Mouse (Mus musculus) forebrain, embryonic 16.5 days (tissue): ENCODE measurements around the gene Fam189a2. TPM values are rescaled to one million over a fixed set of nuclear protein-coding genes. Genes with fewer than 3 reads are reported as not detected.

ENCODE experiments used
- ATAC-seq: fragments of 200-750 bp; cut with Nextera tagmentation; 2 replicates; pipeline ENCODE4 v1.8.0; 2017; ENCODE audit warnings: mild to moderate bottlenecking, moderate library complexity
- H3K27ac ChIP-seq: fragments of 300-500 bp; sonication (generic); 2 replicates; pipeline ENCODE4 v1.5.1; 2014; ENCODE audit warnings: low read length, control low read depth
- H3K27me3 ChIP-seq: fragments of 300-500 bp; sonication (generic); replicated peaks from 2 replicates; pipeline ENCODE4 v1.6.1; 2014; ENCODE audit warnings: low read length; ENCODE audit not compliant: control insufficient read depth, insufficient read depth
- H3K36me3 ChIP-seq: fragments of 300-500 bp; sonication (generic); 2 replicates; pipeline ENCODE4 v1.6.1; 2014; ENCODE audit not compliant: control insufficient read depth, insufficient read depth
- H3K4me1 ChIP-seq: fragments of 300-500 bp; sonication (generic); replicated peaks from 2 replicates; pipeline ENCODE4 v1.6.1; 2014; ENCODE audit warnings: low read length; ENCODE audit not compliant: control insufficient read depth, insufficient read depth
- H3K4me2 ChIP-seq: fragments of 300-500 bp; sonication (generic); 2 replicates; pipeline ENCODE4 v1.6.1; 2014; ENCODE audit warnings: mild to moderate bottlenecking, low read length, control low read depth
- H3K4me3 ChIP-seq: fragments of 300-500 bp; sonication (generic); replicated peaks from 2 replicates; pipeline ENCODE4 v1.5.1; 2014; ENCODE audit warnings: mild to moderate bottlenecking, low read length, control low read depth
- H3K9ac ChIP-seq: fragments of 300-500 bp; sonication (generic); replicated peaks from 2 replicates; pipeline ENCODE4 v1.6.1; 2014; ENCODE audit warnings: low read depth, low read length, control low read depth
- H3K9me3 ChIP-seq: fragments of 300-500 bp; sonication (generic); 2 replicates; pipeline ENCODE4 v1.6.1; 2016; ENCODE audit warnings: low read length; ENCODE audit not compliant: control insufficient read depth
- WGBS: fragments of 180-500 bp; shearing (Covaris S2); extraction: QIAGEN DNeasy Blood & Tissue Kit; methylation state at CpG from one replicate; pipeline ENCODE4 v1.1.7; 2014; 5-methylcytosine and 5-hydroxymethylcytosine counted together
- polyA plus RNA-seq: library from polyadenylated mRNA; unstranded; fragments of >200 nt; fragmentation: Nextera tagmentation; extraction: Ambion mirVana; gene quantifications from 2 replicates; pipeline ENCODE4 v1.2.1, GENCODE M21; 2015

Fam189a2 gene
- polyA plus RNA-seq, 1 experiment from 2014 or later, result 1.1 TPM

DNA sequence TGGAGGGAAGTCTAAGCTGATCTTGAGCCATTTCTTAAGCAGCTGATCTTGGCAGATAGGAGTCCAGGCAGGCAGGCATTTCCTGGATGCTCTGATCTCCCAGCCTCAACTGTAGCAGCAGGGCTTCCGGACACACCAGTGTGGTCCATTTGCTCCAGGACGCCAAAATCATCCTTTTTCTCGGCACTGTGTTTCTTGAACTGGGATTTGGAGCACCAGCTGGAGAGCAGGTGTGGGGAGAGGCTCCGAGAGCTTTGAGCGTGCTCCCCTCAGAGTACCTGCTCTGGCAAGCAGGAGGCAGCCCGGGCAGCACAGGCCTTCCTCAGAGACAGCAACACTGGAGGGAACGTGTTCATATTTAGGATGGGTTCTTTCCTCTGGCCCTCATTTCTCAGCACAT, 87.9 kb downstream of the Fam189a2 start:
- WGBS, result 94% methylated on average over 7 of the region's 7 CpGs
- Histone ChIP-seq H3K9me3 (no peaks in the 10 kb centered on the region), H3K27me3 (no peaks in the 10 kb centered on the region), H3K36me3 (peaks cover 16% of the 10 kb centered on the region), H3K4me2 (no peak overlapping the region), H3K27ac (no peak overlapping the region), H3K4me1 (no peaks in the 10 kb centered on the region), H3K4me3 (no peak overlapping the region), H3K9ac (no peak overlapping the region)
- no peak for ATAC-seq

DNA sequence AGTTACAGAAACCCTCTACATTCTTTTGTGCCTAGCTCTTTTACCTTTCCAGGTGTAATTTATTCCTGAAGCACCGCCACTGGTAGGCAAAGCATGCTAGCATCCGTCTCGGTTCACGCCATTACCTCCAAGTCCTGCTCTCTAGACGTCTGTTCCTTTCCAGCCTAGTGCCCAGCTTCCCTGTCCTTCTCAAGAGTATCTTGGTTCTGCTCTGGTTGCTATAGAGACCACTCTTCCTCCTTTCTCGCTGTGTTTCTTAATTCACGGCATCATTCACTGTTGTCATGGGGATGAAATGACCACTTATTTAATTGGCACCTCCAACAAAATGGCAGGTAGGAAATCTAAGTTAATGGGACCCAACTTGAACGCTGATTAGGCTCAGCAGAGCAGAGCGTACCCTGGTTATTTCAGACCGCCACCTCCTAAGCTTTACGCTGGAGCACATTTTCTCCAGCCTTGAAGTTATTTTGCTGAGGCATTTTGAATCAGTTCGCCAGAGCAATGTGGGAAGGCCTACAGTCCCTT, 89.3 kb downstream of the Fam189a2 start:
- no peaks in the 10 kb centered on the region for H3K4me1 ChIP-seq
- H3K36me3 ChIP-seq, result peaks cover 21% of the 10 kb centered on the region
- no peak overlapping the region for H3K27ac ChIP-seq
- H3K9ac ChIP-seq, result no peak overlapping the region
- H3K9me3 ChIP-seq, result no peaks in the 10 kb centered on the region
- peak; percentile 73 for ATAC-seq
- no peak overlapping the region for H3K4me3 ChIP-seq
- no peaks in the 10 kb centered on the region for H3K27me3 ChIP-seq
- WGBS, result 26% methylated on average over 12 of the region's 12 CpGs
- H3K4me2 ChIP-seq, result no peak overlapping the region

DNA sequence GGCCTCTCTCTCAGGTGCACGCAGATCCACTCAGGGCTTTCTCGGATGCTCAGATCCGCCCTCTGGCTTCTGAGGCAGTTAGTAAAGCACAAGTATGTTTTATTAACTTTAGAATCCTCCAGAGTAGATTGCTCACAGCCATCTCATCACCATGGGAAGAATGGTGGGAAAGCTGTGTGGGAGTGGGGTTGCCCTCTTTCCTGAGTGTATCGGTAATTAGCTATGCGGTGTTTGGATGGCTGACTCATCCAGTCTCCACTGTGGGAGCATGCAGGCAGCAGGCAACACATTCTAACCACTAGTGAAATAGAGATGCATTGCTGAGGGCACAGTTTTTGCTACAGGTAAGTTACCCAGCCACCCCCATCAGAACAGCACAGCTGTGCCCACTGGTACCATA, 100.0 kb downstream of the Fam189a2 start:
- no peak for ATAC-seq
- no peaks in the 10 kb centered on the region for H3K27me3 ChIP-seq
- peaks cover 11% of the 10 kb centered on the region for H3K36me3 ChIP-seq
- H3K4me2 ChIP-seq, result no peak overlapping the region
- H3K9me3 ChIP-seq, result peaks cover 8% of the 10 kb centered on the region
- 90% methylated on average over 5 of the region's 5 CpGs for WGBS
- no peak overlapping the region for H3K9ac ChIP-seq
- no peak overlapping the region for H3K4me3 ChIP-seq
- no peaks in the 10 kb centered on the region for H3K4me1 ChIP-seq
- no peak overlapping the region for H3K27ac ChIP-seq

DNA sequence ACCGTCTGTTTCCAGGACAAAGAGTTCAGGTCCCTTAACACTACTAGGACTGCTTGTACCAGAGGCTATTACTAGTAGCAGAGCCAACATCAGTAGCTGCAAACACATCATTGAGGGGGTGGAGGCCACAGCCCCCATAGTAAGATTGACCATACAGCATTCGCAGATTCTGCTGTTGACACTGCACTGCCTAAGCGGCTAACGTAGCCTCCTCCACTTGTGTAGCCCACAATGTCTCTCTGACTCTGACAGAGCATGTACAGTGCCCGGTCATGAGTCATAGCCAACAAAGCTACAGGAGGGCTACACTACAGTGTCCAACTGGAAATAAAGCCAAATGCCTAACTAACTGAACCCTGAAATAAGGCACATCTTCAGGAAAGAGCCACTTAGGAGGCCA, 105.3 kb downstream of the Fam189a2 start:
- Histone ChIP-seq H3K4me2 (no peak overlapping the region), H3K36me3 (0 out of 2 replicates have a peak, but pooled peaks cover 4% of the 10 kb centered on the region), H3K27ac (no peak overlapping the region), H3K9ac (no peak overlapping the region), H3K4me3 (no peak overlapping the region), H3K9me3 (no peaks in the 10 kb centered on the region), H3K4me1 (no peaks in the 10 kb centered on the region), H3K27me3 (no peaks in the 10 kb centered on the region)
- ATAC-seq, result no peak
- 93% methylated on average over 5 of the region's 5 CpGs for WGBS

- Histone ChIP-seq H3K4me1 (no peaks in the 10 kb centered on the region), H3K27ac (no peak overlapping the region), H3K4me3 (no peak overlapping the region), H3K4me2 (no peak overlapping the region), H3K36me3 (0 out of 2 replicates have a peak, but pooled peaks cover 4% of the 10 kb centered on the region), H3K9ac (no peak overlapping the region), H3K27me3 (no peaks in the 10 kb centered on the region), H3K9me3 (no peaks in the 10 kb centered on the region)
- ATAC-seq, result no peak
- WGBS, result 88% methylated on average over 9 of the region's 9 CpGs
Measured at GRCm38 (mm10) chr19:23924791-23925190, 106.0 kb downstream of the Fam189a2 start.

DNA sequence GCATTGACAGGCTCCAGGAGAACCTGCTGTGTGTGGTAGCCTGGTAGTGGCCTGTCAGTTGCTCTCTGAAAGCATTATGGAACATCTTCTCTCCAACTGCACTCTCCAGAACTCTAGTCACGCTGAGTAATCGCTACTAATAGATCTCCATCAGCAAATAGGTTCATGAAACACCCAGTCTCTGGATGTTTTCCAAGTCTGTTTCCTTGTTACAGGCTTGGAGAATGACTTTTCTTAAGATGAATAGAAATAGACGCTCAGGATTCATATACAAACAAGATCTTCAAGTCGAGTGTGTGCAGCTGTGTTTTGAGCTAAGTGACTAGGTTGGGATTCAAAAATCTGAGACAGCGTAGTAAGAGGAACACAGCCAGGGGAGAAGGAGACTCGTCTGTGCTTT, 106.8 kb downstream of the Fam189a2 start:
- H3K4me2 ChIP-seq, result no peak overlapping the region
- H3K36me3 ChIP-seq, result 0 out of 2 replicates have a peak, but pooled peaks cover 4% of the 10 kb centered on the region
- no peak overlapping the region for H3K9ac ChIP-seq
- ATAC-seq, result no peak
- H3K27ac ChIP-seq, result no peak overlapping the region
- peaks cover 4% of the 10 kb centered on the region for H3K4me1 ChIP-seq
- WGBS, result 64% methylated on average over 6 of the region's 6 CpGs
- no peaks in the 10 kb centered on the region for H3K9me3 ChIP-seq
- H3K27me3 ChIP-seq, result no peaks in the 10 kb centered on the region
- no peak overlapping the region for H3K4me3 ChIP-seq

Other genes starting within 250 kb of the Fam189a2 start
- 11.3 and 15.0 TPM in 2 replicates for gene Tjp2, start 194.0 kb upstream of the Fam189a2 start, polyA plus RNA-seq
- 40.1 and 40.3 TPM in 2 replicates for gene Fxn, start 249.6 kb upstream of the Fam189a2 start, polyA plus RNA-seq